Mouse (Mus musculus) hindbrain, embryonic 10.5 days (tissue): Measurements from ENCODE around the gene Dab1. TPM values are rescaled to one million over a fixed set of nuclear protein-coding genes. Genes with fewer than 3 reads are reported as not detected.

Experiments
- DNase-seq: peaks from one replicate; pipeline ENCODE4 v3.0.0-alpha.2; 2017; ENCODE audit warnings: low spot score
- H3K27ac ChIP-seq: fragments of 300-500 bp; sonication (generic); 2 replicates; pipeline ENCODE4 v1.5.1; 2016; ENCODE audit warnings: mild to moderate bottlenecking, moderate library complexity
- H3K27me3 ChIP-seq: fragments of 300-500 bp; sonication (generic); 2 replicates; pipeline ENCODE4 v1.6.1; 2016; ENCODE audit warnings: mild to moderate bottlenecking; ENCODE audit not compliant: poor library complexity, insufficient read depth, severe bottlenecking
- H3K36me3 ChIP-seq: fragments of 300-500 bp; sonication (generic); 2 replicates; pipeline ENCODE4 v1.6.1; 2016; ENCODE audit warnings: mild to moderate bottlenecking, moderate library complexity
- H3K4me1 ChIP-seq: fragments of 300-500 bp; sonication (generic); replicated peaks from 2 replicates; pipeline ENCODE4 v1.6.1; 2016; ENCODE audit warnings: mild to moderate bottlenecking
- H3K4me3 ChIP-seq: fragments of 300-500 bp; sonication (generic); 2 replicates; pipeline ENCODE4 v1.5.1; 2016; ENCODE audit warnings: mild to moderate bottlenecking, moderate library complexity
- H3K9me3 ChIP-seq: fragments of 300-500 bp; sonication (generic); 2 replicates; pipeline ENCODE4 v1.6.1; 2016; ENCODE audit warnings: mild to moderate bottlenecking, moderate library complexity
- WGBS: fragments of 180-500 bp; shearing (Covaris S2); methylation state at CpG from one replicate; pipeline ENCODE4 v1.1.7; 2016; 5-methylcytosine and 5-hydroxymethylcytosine counted together
- polyA plus RNA-seq: library from polyadenylated mRNA; unstranded; fragments of >200 nt; fragmentation: Nextera tagmentation; extraction: Ambion mirVana; gene quantifications from 2 replicates; pipeline ENCODE4 v1.2.1, GENCODE M21; 2016

Dab1 gene
- polyA plus RNA-seq, 1 experiment from 2014 or later = 27.3 TPM

GRCm38 (mm10) chr4:104662841-104663614 is 1043.9 kb downstream of the Dab1 start:
- 82% methylated on average over 12 of the region's 12 CpGs for WGBS
- no peaks in the 10 kb centered on the region for H3K27me3 ChIP-seq

GRCm38 (mm10) chr4:104665553-104665952 is 1046.4 kb downstream of the Dab1 start:
- no peak overlapping the region for H3K27ac ChIP-seq
- peak; percentile 59 for DNase-seq

More at GRCm38 (mm10) chr4:104662841-104663614, 1043.9 kb downstream of the Dab1 start:
- Histone ChIP-seq H3K27ac (no peak overlapping the region), H3K36me3 (no peaks in the 10 kb centered on the region), H3K9me3 (no peaks in the 10 kb centered on the region), H3K4me3 (no peak overlapping the region), H3K4me1 (peaks cover 3% of the 10 kb centered on the region; the same call in 1 of the 2 replicates)
- no peak for DNase-seq

GRCm38 (mm10) chr4:104666831-104667551 is 1047.8 kb downstream of the Dab1 start:
- DNase-seq = no peak
- Histone ChIP-seq H3K4me1 (peaks cover 3% of the 10 kb centered on the region; the same call in 1 of the 2 replicates), H3K27me3 (no peaks in the 10 kb centered on the region), H3K9me3 (no peaks in the 10 kb centered on the region), H3K27ac (no peak overlapping the region), H3K4me3 (no peak overlapping the region), H3K36me3 (no peaks in the 10 kb centered on the region)
- 81% methylated on average over 10 of the region's 10 CpGs for WGBS

More at GRCm38 (mm10) chr4:104665553-104665952, 1046.4 kb downstream of the Dab1 start:
- no peaks in the 10 kb centered on the region for H3K9me3 ChIP-seq
- H3K4me1 ChIP-seq = peaks cover 3% of the 10 kb centered on the region; the same call in 1 of the 2 replicates
- H3K27me3 ChIP-seq = no peaks in the 10 kb centered on the region
- no peaks in the 10 kb centered on the region for H3K36me3 ChIP-seq
- no peak overlapping the region for H3K4me3 ChIP-seq

- Histone ChIP-seq H3K4me3 (no peak overlapping the region), H3K27me3 (no peaks in the 10 kb centered on the region), H3K9me3 (no peaks in the 10 kb centered on the region), H3K27ac (no peak overlapping the region), H3K4me1 (peaks cover 3% of the 10 kb centered on the region; the same call in 1 of the 2 replicates), H3K36me3 (no peaks in the 10 kb centered on the region)
- no peak for DNase-seq
- 88% methylated on average over 6 of the region's 6 CpGs for WGBS
Measured at GRCm38 (mm10) chr4:104668061-104668460, 1048.9 kb downstream of the Dab1 start.

- no peaks in the 10 kb centered on the region for H3K27me3 ChIP-seq
- DNase-seq = no peak
- WGBS = 90% methylated on average over 3 of the region's 3 CpGs
- H3K9me3 ChIP-seq = no peaks in the 10 kb centered on the region
- no peak overlapping the region for H3K4me3 ChIP-seq
- peaks cover 3% of the 10 kb centered on the region; the same call in 1 of the 2 replicates for H3K4me1 ChIP-seq
- H3K36me3 ChIP-seq = no peaks in the 10 kb centered on the region
- H3K27ac ChIP-seq = no peak overlapping the region
Measured at GRCm38 (mm10) chr4:104669406-104669805, 1050.2 kb downstream of the Dab1 start.

- Histone ChIP-seq H3K36me3 (no peaks in the 10 kb centered on the region), H3K27me3 (no peaks in the 10 kb centered on the region), H3K4me3 (no peak overlapping the region), H3K27ac (no peak overlapping the region), H3K4me1 (peaks cover 3% of the 10 kb centered on the region; the same call in 1 of the 2 replicates), H3K9me3 (no peaks in the 10 kb centered on the region)
- no peak for DNase-seq
Measured at GRCm38 (mm10) chr4:104670741-104671140, 1051.6 kb downstream of the Dab1 start.

GRCm38 (mm10) chr4:104673317-104673716 is 1054.2 kb downstream of the Dab1 start:
- 86% methylated on average over 3 of the region's 3 CpGs for WGBS
- DNase-seq = no peak

GRCm38 (mm10) chr4:104674706-104675105 is 1055.5 kb downstream of the Dab1 start:
- no peak overlapping the region for H3K27ac ChIP-seq
- DNase-seq = no peak
- no peaks in the 10 kb centered on the region for H3K9me3 ChIP-seq
- H3K36me3 ChIP-seq = no peaks in the 10 kb centered on the region
- no peaks in the 10 kb centered on the region for H3K27me3 ChIP-seq
- H3K4me1 ChIP-seq = no peaks in the 10 kb centered on the region
- WGBS = 90% methylated on average over 5 of the region's 5 CpGs
- H3K4me3 ChIP-seq = no peak overlapping the region

More at GRCm38 (mm10) chr4:104673317-104673716, 1054.2 kb downstream of the Dab1 start:
- Histone ChIP-seq H3K36me3 (no peaks in the 10 kb centered on the region), H3K27ac (no peak overlapping the region), H3K9me3 (no peaks in the 10 kb centered on the region), H3K27me3 (no peaks in the 10 kb centered on the region), H3K4me1 (no peaks in the 10 kb centered on the region), H3K4me3 (no peak overlapping the region)

GRCm38 (mm10) chr4:104678234-104678633 is 1059.1 kb downstream of the Dab1 start:
- no peaks in the 10 kb centered on the region for H3K36me3 ChIP-seq
- no peak for DNase-seq
- H3K4me1 ChIP-seq = no peaks in the 10 kb centered on the region
- no peak overlapping the region for H3K4me3 ChIP-seq
- no peak overlapping the region for H3K27ac ChIP-seq
- WGBS = 81% methylated on average over 7 of the region's 7 CpGs
- no peaks in the 10 kb centered on the region for H3K9me3 ChIP-seq
- no peaks in the 10 kb centered on the region for H3K27me3 ChIP-seq

- DNase-seq = no peak
- Histone ChIP-seq H3K36me3 (no peaks in the 10 kb centered on the region), H3K27me3 (no peaks in the 10 kb centered on the region), H3K4me3 (no peak overlapping the region), H3K27ac (no peak overlapping the region), H3K9me3 (no peaks in the 10 kb centered on the region), H3K4me1 (no peaks in the 10 kb centered on the region)
- 90% methylated on average over 4 of the region's 4 CpGs for WGBS
Measured at GRCm38 (mm10) chr4:104680475-104680874, 1061.3 kb downstream of the Dab1 start.

- H3K27ac ChIP-seq = no peak overlapping the region
- 73% methylated on average over 18 of the region's 18 CpGs for WGBS
- no peak for DNase-seq
Measured at GRCm38 (mm10) chr4:104686137-104686809, 1067.1 kb downstream of the Dab1 start.

GRCm38 (mm10) chr4:104689047-104689446 is 1069.9 kb downstream of the Dab1 start:
- Histone ChIP-seq H3K27me3 (no peaks in the 10 kb centered on the region), H3K4me3 (no peak overlapping the region), H3K27ac (no peak overlapping the region), H3K9me3 (no peaks in the 10 kb centered on the region), H3K36me3 (no peaks in the 10 kb centered on the region), H3K4me1 (peaks cover 5% of the 10 kb centered on the region; the same call in 1 of the 2 replicates)
- WGBS = 75% methylated on average over 3 of the region's 3 CpGs
- no peak for DNase-seq

More at GRCm38 (mm10) chr4:104686137-104686809, 1067.1 kb downstream of the Dab1 start:
- no peaks in the 10 kb centered on the region for H3K27me3 ChIP-seq
- peaks cover 5% of the 10 kb centered on the region; the same call in 1 of the 2 replicates for H3K4me1 ChIP-seq
- no peaks in the 10 kb centered on the region for H3K36me3 ChIP-seq
- H3K9me3 ChIP-seq = no peaks in the 10 kb centered on the region
- H3K4me3 ChIP-seq = no peak overlapping the region
